Mouse (Mus musculus): ENCODE data around the gene Slc26a1.

DNA sequence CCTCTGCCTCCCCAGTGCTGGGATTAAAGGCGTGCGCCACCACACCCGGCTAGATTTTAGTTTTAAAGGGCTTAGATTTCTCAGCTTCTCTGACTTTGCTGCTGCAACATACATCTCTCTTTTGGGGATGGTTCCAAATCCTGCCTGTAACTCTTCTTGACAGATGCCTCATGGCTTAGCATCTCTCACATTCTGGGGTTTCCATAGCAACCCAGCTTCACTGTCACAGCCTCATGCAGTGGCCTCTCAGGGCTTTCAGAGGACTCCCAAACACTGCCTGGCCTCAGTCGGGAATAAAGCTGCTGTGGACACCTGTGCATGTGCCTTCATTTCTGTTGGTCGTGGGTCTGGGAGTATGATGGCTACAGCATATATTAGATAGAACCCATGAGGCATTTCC lies 13.7 kb upstream of the Slc26a1 start:
- TF ChIP-seq POLR2A (IDR thresholded peaks at IDR 0.05; ENCODE audit: borderline replicate concordance, control insufficient read depth, low read depth, low read length) (no peak), CTCF (IDR thresholded peaks at IDR 0.05; ENCODE audit: control insufficient read depth, insufficient read depth, low read length) (no peak)
